Mouse (Mus musculus): ENCODE measurements at regions not wholly inside any gene's neighbourhood (a gene's known extent, or its start where the extent isn't known, plus 50 kb on each side); places are given as distances from the start of the nearest gene placed in this dataset.
"Not testable (repeated sequence)": the region's sequence is repeated elsewhere in the genome, so short reads cannot be mapped to it uniquely, and the experiment has no call there.

GRCm38 (mm10) chr10:37861001-37861400 is 722.3 kb upstream of the Marcks start:
- peak; percentile 24 for DNase-seq

- DNase-seq, result no peak
These were observed 710.6 kb upstream of the Marcks start for GRCm38 (mm10) chr10:37849291-37849846.

- DNase-seq, result no peak
These were observed 704.1 kb upstream of the Marcks start for GRCm38 (mm10) chr10:37842820-37843219.

GRCm38 (mm10) chr10:37841842-37842241 is 703.1 kb upstream of the Marcks start:
- DNase-seq, result peak; percentile 6

GRCm38 (mm10) chr10:37837721-37838120 is 699.0 kb upstream of the Marcks start:
- peak; percentile 10 for DNase-seq

- no peak for DNase-seq
These were observed 674.3 kb upstream of the Marcks start for GRCm38 (mm10) chr10:37813026-37813425.

- DNase-seq, result peak; percentile 36
These were observed 673.7 kb upstream of the Marcks start for GRCm38 (mm10) chr10:37812405-37812851.

- DNase-seq, result no peak
These were observed 673.1 kb upstream of the Marcks start for GRCm38 (mm10) chr10:37811789-37812188.

- DNase-seq, result no peak
These were observed 664.6 kb upstream of the Marcks start for GRCm38 (mm10) chr10:37803225-37803805.

GRCm38 (mm10) chr10:37799397-37799796 is 660.7 kb upstream of the Marcks start:
- no peak for DNase-seq

- no peak for DNase-seq
These were observed 659.6 kb upstream of the Marcks start for GRCm38 (mm10) chr10:37798285-37798684.

- DNase-seq, result no peak
These were observed 659.0 kb upstream of the Marcks start for GRCm38 (mm10) chr10:37797701-37798100.

GRCm38 (mm10) chr10:37792878-37793277 is 654.2 kb upstream of the Marcks start:
- no peak for DNase-seq

GRCm38 (mm10) chr10:37788049-37788448 is 649.3 kb upstream of the Marcks start:
- DNase-seq, result no peak

- no peak for DNase-seq
These were observed 640.9 kb upstream of the Marcks start for GRCm38 (mm10) chr10:37779383-37780302.

GRCm38 (mm10) chr10:37760542-37761367 is 622.0 kb upstream of the Marcks start:
- DNase-seq, result no peak

GRCm38 (mm10) chr10:37741581-37741980 is 602.9 kb upstream of the Marcks start:
- DNase-seq, result no peak

GRCm38 (mm10) chr10:37739024-37739423 is 600.3 kb upstream of the Marcks start:
- peak; percentile 12 for DNase-seq

- no peak for DNase-seq
These were observed 586.9 kb upstream of the Marcks start for GRCm38 (mm10) chr10:37725609-37726008.

- DNase-seq, result not testable (repeated sequence)
These were observed 586.3 kb upstream of the Marcks start for GRCm38 (mm10) chr10:37724994-37725393.

- no peak for DNase-seq
These were observed 582.0 kb upstream of the Marcks start for GRCm38 (mm10) chr10:37720748-37721147.

GRCm38 (mm10) chr10:37716946-37717345 is 578.2 kb upstream of the Marcks start:
- no peak for DNase-seq

- no peak for DNase-seq
These were observed 572.7 kb upstream of the Marcks start for GRCm38 (mm10) chr10:37711459-37711858.
